Mouse (Mus musculus): Measurements from ENCODE around the gene Slc25a22. TPM values are rescaled to one million over a fixed set of nuclear protein-coding genes. Genes with fewer than 3 reads are reported as not detected.

Gene Slc25a22
- polyA plus RNA-seq, 1 experiment from 2014 or later: 35.3 TPM

DNA sequence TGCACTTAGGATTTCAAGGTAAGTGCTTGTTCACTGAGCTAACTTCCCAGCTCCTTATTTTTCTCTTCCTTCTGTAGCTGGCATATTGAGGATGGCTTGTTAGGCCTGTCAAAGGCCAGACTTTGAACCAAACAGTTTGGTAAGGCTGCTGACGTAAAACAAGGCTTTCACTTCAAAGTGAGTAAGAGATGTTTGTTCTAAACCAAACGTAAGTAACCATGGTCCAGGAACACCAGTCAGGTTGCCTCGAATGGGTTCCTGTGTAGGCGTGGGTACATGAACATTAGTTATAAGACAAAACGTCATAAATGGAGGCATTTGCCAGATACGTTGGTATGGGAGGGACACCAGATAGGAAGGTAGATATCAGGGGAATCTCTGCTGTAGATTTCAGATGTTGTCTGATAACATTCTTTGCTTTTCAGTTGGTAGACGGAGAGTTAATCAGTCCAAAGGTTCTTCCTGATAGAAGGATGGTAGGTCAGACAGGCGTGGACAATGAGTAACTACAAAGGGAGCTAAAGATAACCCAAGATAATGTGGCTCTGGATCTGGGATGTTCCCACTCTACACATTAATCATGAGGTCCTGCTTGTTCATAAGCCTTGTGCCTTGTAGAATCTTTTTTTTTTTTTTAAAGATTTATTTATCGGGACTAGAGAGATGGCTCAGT, 17.5 kb downstream of the Slc25a22 start:
- Histone ChIP-seq H3K9ac (ENCODE audit: low read length) (no peak overlapping the region), H3K4me2 (ENCODE audit: low read length) (no peak overlapping the region), H3K36me3 (ENCODE audit: control insufficient read depth, insufficient read depth, low read length) (no peaks in the 10 kb centered on the region), H3K4me1 (replicated peaks; ENCODE audit: control insufficient read depth, insufficient read depth, low read length) (no peaks in the 10 kb centered on the region), H3K27ac (ENCODE audit: low read depth) (no peak overlapping the region), H3K27me3 (replicated peaks; ENCODE audit: control insufficient read depth, insufficient read depth, low read length) (no peaks in the 10 kb centered on the region), H3K9me3 (ENCODE audit: control insufficient read depth, low read length) (no peaks in the 10 kb centered on the region), H3K4me3 (ENCODE audit: low read depth, low read length) (no peak overlapping the region)
- whole genome bisulfite sequencing: 68% methylated on average over 9 of the region's 9 CpGs
- ATAC-seq (replicated peaks; ENCODE audit: low FRiP score, low TSS enrichment, low read depth) (no peak), DNase-seq (ENCODE audit: low spot score) (no peak)

- ATAC-seq (replicated peaks; ENCODE audit: low FRiP score, low TSS enrichment, low read depth): no peak
- peak; percentile 63 for DNase-seq (ENCODE audit: low spot score)
- no peak overlapping the region for H3K4me3 ChIP-seq (ENCODE audit: low read depth, low read length)
- H3K27me3 ChIP-seq (replicated peaks; ENCODE audit: control insufficient read depth, insufficient read depth, low read length): no peaks in the 10 kb centered on the region
- WGBS: 59% methylated on average over 7 of the region's 7 CpGs
- H3K4me2 ChIP-seq (ENCODE audit: low read length): no peak overlapping the region
- H3K27ac ChIP-seq (ENCODE audit: low read depth): no peak overlapping the region
- H3K9me3 ChIP-seq (ENCODE audit: control insufficient read depth, low read length): no peaks in the 10 kb centered on the region
- 0 out of 2 replicates have a peak, but pooled peaks cover 3% of the 10 kb centered on the region for H3K4me1 ChIP-seq (replicated peaks; ENCODE audit: control insufficient read depth, insufficient read depth, low read length)
- H3K36me3 ChIP-seq (ENCODE audit: control insufficient read depth, insufficient read depth, low read length): no peaks in the 10 kb centered on the region
- no peak overlapping the region for H3K9ac ChIP-seq (ENCODE audit: low read length)
Measured at GRCm38 (mm10) chr7:141418970-141419369, 18.7 kb downstream of the Slc25a22 start.

GRCm38 (mm10) chr7:141417731-141418681, 19.7 kb downstream of the Slc25a22 start:
- H3K27me3 ChIP-seq (replicated peaks; ENCODE audit: control insufficient read depth, insufficient read depth, low read length): no peaks in the 10 kb centered on the region
- H3K36me3 ChIP-seq (ENCODE audit: control insufficient read depth, insufficient read depth, low read length): no peaks in the 10 kb centered on the region
- H3K4me3 ChIP-seq (ENCODE audit: low read depth, low read length): no peak overlapping the region
- DNase-seq (ENCODE audit: low spot score) (no peak), ATAC-seq (replicated peaks; ENCODE audit: low FRiP score, low TSS enrichment, low read depth) (no peak)
- H3K4me2 ChIP-seq (ENCODE audit: low read length): no peak overlapping the region
- H3K4me1 ChIP-seq (replicated peaks; ENCODE audit: control insufficient read depth, insufficient read depth, low read length): peaks cover 5% of the 10 kb centered on the region; the same call in 1 of the 2 replicates
- WGBS: 68% methylated on average over 8 of the region's 8 CpGs
- H3K9me3 ChIP-seq (ENCODE audit: control insufficient read depth, low read length): no peaks in the 10 kb centered on the region
- H3K9ac ChIP-seq (ENCODE audit: low read length): no peak overlapping the region
- no peak overlapping the region for H3K27ac ChIP-seq (ENCODE audit: low read depth)

GRCm38 (mm10) chr7:141416144-141416841, 21.4 kb downstream of the Slc25a22 start:
- H3K4me1 ChIP-seq (replicated peaks; ENCODE audit: control insufficient read depth, insufficient read depth, low read length): peaks cover 7% of the 10 kb centered on the region; the same call in 1 of the 2 replicates
- no peak for ATAC-seq (replicated peaks; ENCODE audit: low FRiP score, low TSS enrichment, low read depth)
- H3K9ac ChIP-seq (ENCODE audit: low read length): no peak overlapping the region
- no peak overlapping the region for H3K4me2 ChIP-seq (ENCODE audit: low read length)
- no peak overlapping the region for H3K4me3 ChIP-seq (ENCODE audit: low read depth, low read length)
- 81% methylated on average over 6 of the region's 6 CpGs for WGBS
- H3K27ac ChIP-seq (ENCODE audit: low read depth): no peak overlapping the region
- H3K36me3 ChIP-seq (ENCODE audit: control insufficient read depth, insufficient read depth, low read length): no peaks in the 10 kb centered on the region
- H3K27me3 ChIP-seq (replicated peaks; ENCODE audit: control insufficient read depth, insufficient read depth, low read length): no peaks in the 10 kb centered on the region
- DNase-seq (ENCODE audit: low spot score): no peak
- no peaks in the 10 kb centered on the region for H3K9me3 ChIP-seq (ENCODE audit: control insufficient read depth, low read length)

- Histone ChIP-seq H3K4me3 (ENCODE audit: low read depth, low read length) (peak within 1 kb of the TSS; percentile 92), H3K4me1 (replicated peaks; ENCODE audit: control insufficient read depth, insufficient read depth, low read length) (peaks cover 9% of the 10 kb centered on the region; the same call in 1 of the 2 replicates), H3K9me3 (ENCODE audit: control insufficient read depth, low read length) (no peaks in the 10 kb centered on the region), H3K27me3 (replicated peaks; ENCODE audit: control insufficient read depth, insufficient read depth, low read length) (no peaks in the 10 kb centered on the region), H3K4me2 (ENCODE audit: low read length) (peak within 1 kb of the TSS; percentile 74), H3K36me3 (ENCODE audit: control insufficient read depth, insufficient read depth, low read length) (peaks cover 18% of the 10 kb centered on the region), H3K27ac (ENCODE audit: low read depth) (peak within 1 kb of the TSS; percentile 43), H3K9ac (ENCODE audit: low read length) (peak within 1 kb of the TSS; percentile 64)
- ATAC-seq (replicated peaks; ENCODE audit: low FRiP score, low TSS enrichment, low read depth) (peak; percentile 87), DNase-seq (ENCODE audit: low spot score) (peak; percentile 100)
- under 1% methylated on average over 47 of the region's 56 CpGs for WGBS
Measured at GRCm38 (mm10) chr7:141413809-141414584, 23.7 kb downstream of the Slc25a22 start, which contains the start of gene Gatd1. TSS of gene Gatd1 (minus strand) at chr7:141414136.

DNA sequence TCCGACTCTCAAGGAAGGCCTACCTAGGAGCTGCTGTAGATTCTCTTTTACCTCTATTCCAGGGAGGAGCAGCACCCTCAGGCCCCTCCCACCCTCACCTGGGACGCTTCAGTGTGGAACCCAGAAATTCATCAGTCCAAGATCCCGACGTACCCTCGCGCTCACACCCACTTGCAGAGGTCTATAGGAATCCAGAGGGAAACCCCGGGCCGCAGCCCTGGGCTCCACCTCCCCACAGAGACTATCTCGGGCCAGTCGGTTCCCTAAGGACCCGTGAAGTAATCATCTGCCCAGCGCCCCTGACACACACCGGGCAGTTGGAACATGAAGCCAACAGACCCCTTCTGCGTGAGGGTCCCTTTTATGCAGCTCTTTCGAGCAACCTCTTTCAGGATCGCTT, 24.4 kb downstream of the Slc25a22 start:
- Histone ChIP-seq H3K36me3 (ENCODE audit: control insufficient read depth, insufficient read depth, low read length) (peaks cover 25% of the 10 kb centered on the region), H3K4me1 (replicated peaks; ENCODE audit: control insufficient read depth, insufficient read depth, low read length) (peaks cover 10% of the 10 kb centered on the region; the same call in 1 of the 2 replicates), H3K27me3 (replicated peaks; ENCODE audit: control insufficient read depth, insufficient read depth, low read length) (no peaks in the 10 kb centered on the region), H3K9ac (ENCODE audit: low read length) (peak overlapping the region; percentile 64), H3K4me2 (ENCODE audit: low read length) (peak overlapping the region; percentile 70), H3K27ac (ENCODE audit: low read depth) (peak overlapping the region; percentile 43), H3K4me3 (ENCODE audit: low read depth, low read length) (peak overlapping the region; percentile 92), H3K9me3 (ENCODE audit: control insufficient read depth, low read length) (no peaks in the 10 kb centered on the region)
- 2% methylated on average over 16 of the region's 16 CpGs for WGBS
- DNase-seq (ENCODE audit: low spot score): no peak
- ATAC-seq (replicated peaks; ENCODE audit: low FRiP score, low TSS enrichment, low read depth): peak; percentile 10; the same call in 1 of the 2 replicates

DNA sequence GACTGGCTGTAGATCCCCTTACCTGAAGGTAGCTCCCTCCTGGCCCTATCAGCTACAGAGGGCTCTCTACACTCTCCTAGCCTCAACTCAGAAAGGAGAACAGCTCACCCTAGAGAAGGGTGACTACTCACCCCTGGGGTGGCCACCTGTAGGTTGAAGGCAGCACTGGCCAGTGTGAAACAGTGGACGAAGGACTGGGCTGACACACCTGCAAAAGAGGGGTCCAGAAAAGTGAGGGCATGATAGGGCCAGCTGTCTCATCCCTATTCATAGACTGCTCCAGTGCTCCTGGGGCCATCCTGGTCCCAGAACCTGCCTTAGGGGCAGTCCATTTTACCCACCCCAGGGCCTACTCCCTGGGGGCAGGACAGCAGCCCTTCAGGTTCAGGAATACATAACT, 26.0 kb downstream of the Slc25a22 start:
- no peak for ATAC-seq (replicated peaks; ENCODE audit: low FRiP score, low TSS enrichment, low read depth)
- H3K4me3 ChIP-seq (ENCODE audit: low read depth, low read length): no peak overlapping the region
- H3K9me3 ChIP-seq (ENCODE audit: control insufficient read depth, low read length): no peaks in the 10 kb centered on the region
- 94% methylated on average over 1 of the region's 1 CpGs for WGBS
- H3K27me3 ChIP-seq (replicated peaks; ENCODE audit: control insufficient read depth, insufficient read depth, low read length): no peaks in the 10 kb centered on the region
- no peak overlapping the region for H3K4me2 ChIP-seq (ENCODE audit: low read length)
- peaks cover 10% of the 10 kb centered on the region; the same call in 1 of the 2 replicates for H3K4me1 ChIP-seq (replicated peaks; ENCODE audit: control insufficient read depth, insufficient read depth, low read length)
- no peak overlapping the region for H3K27ac ChIP-seq (ENCODE audit: low read depth)
- no peak overlapping the region for H3K9ac ChIP-seq (ENCODE audit: low read length)
- H3K36me3 ChIP-seq (ENCODE audit: control insufficient read depth, insufficient read depth, low read length): peaks cover 31% of the 10 kb centered on the region
- DNase-seq (ENCODE audit: low spot score): no peak

Measured in intestine, embryonic 14.5 days (tissue).